Mouse (Mus musculus) kidney, embryonic 16.5 days (tissue): ENCODE data around the gene Sidt1. TPM values are rescaled to one million over a fixed set of nuclear protein-coding genes. Genes with fewer than 3 reads are reported as not detected.

Experiments
- ATAC-seq: fragments of 200-750 bp; cut with Nextera tagmentation; 2 replicates; pipeline ENCODE4 v1.8.0; 2017; ENCODE audit warnings: moderate TSS enrichment; ENCODE audit not compliant: low FRiP score, low TSS enrichment
- H3K27ac ChIP-seq: fragments of 300-500 bp; sonication (generic); 2 replicates; pipeline ENCODE4 v1.5.1; 2014; ENCODE audit warnings: low read length
- H3K27me3 ChIP-seq: fragments of 300-500 bp; sonication (generic); 2 replicates; pipeline ENCODE4 v1.6.1; 2014; ENCODE audit warnings: low read length, control low read depth, mixed read lengths; ENCODE audit not compliant: insufficient read depth
- H3K36me3 ChIP-seq: fragments of 300-500 bp; sonication (generic); 2 replicates; pipeline ENCODE4 v1.6.1; 2014; ENCODE audit warnings: low read length, control low read depth, mixed read lengths; ENCODE audit not compliant: insufficient read depth
- H3K4me1 ChIP-seq: fragments of 300-500 bp; sonication (generic); 2 replicates; pipeline ENCODE4 v1.6.1; 2014; ENCODE audit warnings: low read length, control low read depth, mixed read lengths; ENCODE audit not compliant: insufficient read depth
- H3K4me2 ChIP-seq: fragments of 300-500 bp; sonication (generic); replicated peaks from 2 replicates; pipeline ENCODE4 v1.6.1; 2014; ENCODE audit warnings: low read depth, low read length
- H3K4me3 ChIP-seq: fragments of 300-500 bp; sonication (generic); 2 replicates; pipeline ENCODE4 v1.5.1; 2014; ENCODE audit warnings: mild to moderate bottlenecking, low read length
- H3K9ac ChIP-seq: fragments of 300-500 bp; sonication (generic); replicated peaks from 2 replicates; pipeline ENCODE4 v1.6.1; 2014; ENCODE audit warnings: low read length
- H3K9me3 ChIP-seq: fragments of 300-500 bp; sonication (generic); 2 replicates; pipeline ENCODE4 v1.6.1; 2016; ENCODE audit warnings: low read length, control low read depth
- WGBS: fragments of 180-500 bp; shearing (Covaris S2); extraction: QIAGEN DNeasy Blood & Tissue Kit; methylation state at CpG from one replicate; pipeline ENCODE4 v1.1.7; 2014; 5-methylcytosine and 5-hydroxymethylcytosine counted together
- polyA plus RNA-seq: library from polyadenylated mRNA; unstranded; fragments of >200 nt; fragmentation: Nextera tagmentation; extraction: Ambion mirVana; gene quantifications from 2 replicates; pipeline ENCODE4 v1.2.1, GENCODE M21; 2015

Gene Sidt1
- polyA plus RNA-seq, 1 experiment from 2014 or later = 0.76 TPM

- peak within 1 kb of the TSS; percentile 65 for H3K4me3 ChIP-seq
- H3K4me2 ChIP-seq = peak within 1 kb of the TSS; percentile 87
- peak; percentile 99 for ATAC-seq
- H3K36me3 ChIP-seq = no peaks in the 10 kb centered on the region
- peak within 1 kb of the TSS; percentile 85 for H3K9ac ChIP-seq
- no peaks in the 10 kb centered on the region for H3K9me3 ChIP-seq
- H3K4me1 ChIP-seq = peaks cover 11% of the 10 kb centered on the region
- under 1% methylated on average over 66 of the region's 67 CpGs for WGBS
- no peaks in the 10 kb centered on the region for H3K27me3 ChIP-seq
- peak within 1 kb of the TSS; percentile 94 for H3K27ac ChIP-seq
These were observed 14.3 kb upstream of the Sidt1 start, which contains the start of gene Spice1 for GRCm38 (mm10) chr16:44347071-44347901. TSS of gene Spice1 (plus strand) at chr16:44347121.

GRCm38 (mm10) chr16:44337541-44337940, 4.5 kb upstream of the Sidt1 start:
- Histone ChIP-seq H3K4me2 (no peak overlapping the region), H3K4me3 (no peak overlapping the region), H3K36me3 (no peaks in the 10 kb centered on the region), H3K27ac (no peak overlapping the region), H3K27me3 (peaks cover 15% of the 10 kb centered on the region), H3K9me3 (no peaks in the 10 kb centered on the region), H3K9ac (no peak overlapping the region), H3K4me1 (peaks cover 7% of the 10 kb centered on the region)
- no peak for ATAC-seq

- ATAC-seq = peak; percentile 67
- Histone ChIP-seq H3K27ac (no peak overlapping the region), H3K9ac (peak overlapping the region; percentile 70), H3K4me2 (peak overlapping the region; percentile 100), H3K4me1 (peaks cover 10% of the 10 kb centered on the region), H3K36me3 (no peaks in the 10 kb centered on the region), H3K4me3 (peak overlapping the region; percentile 66), H3K27me3 (peaks cover 23% of the 10 kb centered on the region), H3K9me3 (peaks cover 5% of the 10 kb centered on the region; the same call in 1 of the 2 replicates)
- under 1% methylated on average over 59 of the region's 60 CpGs for WGBS
These were observed 768 bp downstream of the Sidt1 start for GRCm38 (mm10) chr16:44331995-44332860.

GRCm38 (mm10) chr16:44331671-44331994, 1.4 kb downstream of the Sidt1 start:
- Histone ChIP-seq H3K4me2 (peak overlapping the region; percentile 100), H3K4me3 (peak overlapping the region; percentile 66), H3K9me3 (peaks cover 5% of the 10 kb centered on the region; the same call in 1 of the 2 replicates), H3K27me3 (peaks cover 23% of the 10 kb centered on the region), H3K27ac (no peak overlapping the region), H3K9ac (peak overlapping the region; percentile 70; the same call in 1 of the 2 replicates), H3K4me1 (peaks cover 10% of the 10 kb centered on the region), H3K36me3 (no peaks in the 10 kb centered on the region)
- 16% methylated on average over 6 of the region's 6 CpGs for WGBS
- ATAC-seq = no peak

GRCm38 (mm10) chr16:44331154-44331553, 1.8 kb downstream of the Sidt1 start:
- WGBS = 20% methylated on average over 9 of the region's 9 CpGs
- no peak for ATAC-seq

GRCm38 (mm10) chr16:44330657-44331056, 2.3 kb downstream of the Sidt1 start:
- no peaks in the 10 kb centered on the region for H3K36me3 ChIP-seq
- ATAC-seq = no peak
- peaks cover 23% of the 10 kb centered on the region for H3K27me3 ChIP-seq
- peaks cover 5% of the 10 kb centered on the region; the same call in 1 of the 2 replicates for H3K9me3 ChIP-seq
- H3K4me3 ChIP-seq = no peak overlapping the region
- H3K4me1 ChIP-seq = peaks cover 10% of the 10 kb centered on the region
- H3K4me2 ChIP-seq = no peak overlapping the region
- H3K9ac ChIP-seq = no peak overlapping the region
- 83% methylated on average over 9 of the region's 9 CpGs for WGBS
- H3K27ac ChIP-seq = no peak overlapping the region

More at GRCm38 (mm10) chr16:44331154-44331553, 1.8 kb downstream of the Sidt1 start:
- H3K4me3 ChIP-seq = no peak overlapping the region
- peaks cover 23% of the 10 kb centered on the region for H3K27me3 ChIP-seq
- H3K4me2 ChIP-seq = no peak overlapping the region
- H3K9me3 ChIP-seq = peaks cover 5% of the 10 kb centered on the region; the same call in 1 of the 2 replicates
- H3K9ac ChIP-seq = no peak overlapping the region
- peaks cover 10% of the 10 kb centered on the region for H3K4me1 ChIP-seq
- H3K27ac ChIP-seq = no peak overlapping the region
- H3K36me3 ChIP-seq = no peaks in the 10 kb centered on the region

GRCm38 (mm10) chr16:44328644-44329043, 4.4 kb downstream of the Sidt1 start:
- WGBS = 45% methylated on average over 4 of the region's 4 CpGs
- Histone ChIP-seq H3K9ac (no peak overlapping the region), H3K9me3 (peaks cover 5% of the 10 kb centered on the region; the same call in 1 of the 2 replicates), H3K36me3 (no peaks in the 10 kb centered on the region), H3K4me3 (no peak overlapping the region), H3K4me2 (no peak overlapping the region), H3K4me1 (peaks cover 10% of the 10 kb centered on the region), H3K27me3 (peaks cover 19% of the 10 kb centered on the region), H3K27ac (no peak overlapping the region)
- ATAC-seq = no peak

GRCm38 (mm10) chr16:44320232-44320631, 12.8 kb downstream of the Sidt1 start:
- Histone ChIP-seq H3K4me1 (no peaks in the 10 kb centered on the region; the same call in 1 of the 2 replicates), H3K9me3 (no peaks in the 10 kb centered on the region), H3K4me3 (no peak overlapping the region), H3K36me3 (no peaks in the 10 kb centered on the region), H3K4me2 (no peak overlapping the region), H3K27ac (no peak overlapping the region), H3K9ac (no peak overlapping the region), H3K27me3 (no peaks in the 10 kb centered on the region)
- WGBS = 76% methylated on average over 3 of the region's 3 CpGs
- no peak; the same call in 1 of the 2 replicates for ATAC-seq

GRCm38 (mm10) chr16:44316350-44316749, 16.6 kb downstream of the Sidt1 start:
- Histone ChIP-seq H3K27me3 (no peaks in the 10 kb centered on the region), H3K36me3 (no peaks in the 10 kb centered on the region), H3K4me2 (no peak overlapping the region), H3K4me1 (no peaks in the 10 kb centered on the region; the same call in 1 of the 2 replicates), H3K9ac (no peak overlapping the region), H3K9me3 (no peaks in the 10 kb centered on the region), H3K4me3 (no peak overlapping the region), H3K27ac (no peak overlapping the region)
- WGBS = 85% methylated on average over 4 of the region's 4 CpGs
- no peak for ATAC-seq
